Mouse (Mus musculus) liver, adult (tissue): ENCODE measurements around the gene Daglb.

Experiments
- GATA4 ChIP-seq: IDR thresholded peaks from 2 replicates; pipeline ENCODE4 v1.6.1; 2014; ENCODE audit warnings: mild to moderate bottlenecking, low read length; ENCODE audit not compliant: insufficient replicate concordance

Daglb gene

DNA sequence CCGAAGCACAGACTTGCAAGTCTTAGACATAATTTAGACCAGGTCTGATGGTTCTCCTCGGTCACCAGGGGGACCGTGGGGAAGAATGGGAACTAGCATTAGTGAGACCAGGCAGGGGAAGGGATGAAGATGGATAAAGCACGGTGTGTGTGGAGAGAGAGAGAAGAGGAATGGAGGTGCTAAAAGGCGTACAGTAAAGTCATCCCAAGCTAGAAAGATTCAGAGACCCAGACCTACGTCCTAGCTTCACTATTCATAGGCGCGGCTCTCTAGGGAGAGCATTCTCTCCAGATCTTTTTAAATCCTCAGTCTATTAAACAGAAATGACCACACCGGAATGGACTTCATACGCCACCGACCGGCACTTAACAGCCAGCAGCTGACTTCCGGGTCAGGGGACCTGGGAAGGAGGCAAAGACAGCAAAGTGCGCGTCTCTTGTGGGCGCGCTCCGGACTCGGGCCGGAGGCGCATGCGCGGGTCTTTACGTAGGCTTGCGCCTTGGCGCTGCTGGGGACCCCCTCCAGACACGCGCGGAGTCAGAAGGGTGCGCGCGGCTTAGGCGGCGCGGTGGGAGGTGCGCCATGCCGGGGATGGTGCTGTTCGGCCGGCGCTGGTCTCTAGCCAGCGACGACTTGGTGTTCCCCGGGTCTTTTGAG is at the start of gene Daglb:
Gene Daglb (plus strand): TSS at position 485 of the 657 bp plus-strand sequence.
- TF ChIP-seq GATA4: no peak

DNA sequence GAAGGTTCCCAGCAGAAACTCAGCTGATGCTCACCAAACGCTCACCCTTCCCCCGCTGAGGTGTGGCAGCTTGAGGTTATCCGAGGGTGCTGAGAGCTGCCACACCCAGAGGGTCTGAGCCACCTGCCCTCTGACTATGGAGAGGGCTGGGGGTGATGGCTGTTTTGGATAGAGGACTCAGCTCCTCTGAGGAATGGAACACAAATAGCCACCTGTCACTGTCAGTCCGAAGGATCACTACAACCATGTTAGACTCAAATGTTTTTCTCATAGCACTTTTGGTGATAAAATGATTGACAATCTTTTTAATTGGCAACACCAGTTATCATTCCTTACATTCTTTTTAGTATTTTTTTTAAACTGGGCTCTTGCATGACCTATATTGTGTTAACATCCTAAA is 42.9 kb upstream of the Daglb start:
- TF ChIP-seq GATA4: no peak

DNA sequence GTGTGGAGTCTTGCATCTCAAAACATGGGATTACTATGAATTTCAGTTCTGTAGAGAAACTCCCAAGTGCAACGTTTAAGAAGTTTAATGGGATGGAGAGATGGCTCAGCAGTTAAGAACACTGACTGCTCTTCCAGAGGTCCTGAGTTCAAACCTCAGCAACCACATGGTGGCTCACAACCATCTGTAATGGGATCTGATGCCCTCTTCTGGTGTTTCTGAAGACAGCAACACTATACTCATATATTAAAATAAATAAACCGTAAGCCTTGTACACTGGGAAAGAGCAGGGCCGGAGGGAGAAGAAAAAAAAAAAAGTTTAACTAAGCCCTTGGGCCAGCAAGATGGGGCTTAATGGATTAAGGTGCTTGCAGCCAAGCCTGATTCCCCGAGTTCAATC is 41.4 kb upstream of the Daglb start:
- TF ChIP-seq GATA4: no peak

DNA sequence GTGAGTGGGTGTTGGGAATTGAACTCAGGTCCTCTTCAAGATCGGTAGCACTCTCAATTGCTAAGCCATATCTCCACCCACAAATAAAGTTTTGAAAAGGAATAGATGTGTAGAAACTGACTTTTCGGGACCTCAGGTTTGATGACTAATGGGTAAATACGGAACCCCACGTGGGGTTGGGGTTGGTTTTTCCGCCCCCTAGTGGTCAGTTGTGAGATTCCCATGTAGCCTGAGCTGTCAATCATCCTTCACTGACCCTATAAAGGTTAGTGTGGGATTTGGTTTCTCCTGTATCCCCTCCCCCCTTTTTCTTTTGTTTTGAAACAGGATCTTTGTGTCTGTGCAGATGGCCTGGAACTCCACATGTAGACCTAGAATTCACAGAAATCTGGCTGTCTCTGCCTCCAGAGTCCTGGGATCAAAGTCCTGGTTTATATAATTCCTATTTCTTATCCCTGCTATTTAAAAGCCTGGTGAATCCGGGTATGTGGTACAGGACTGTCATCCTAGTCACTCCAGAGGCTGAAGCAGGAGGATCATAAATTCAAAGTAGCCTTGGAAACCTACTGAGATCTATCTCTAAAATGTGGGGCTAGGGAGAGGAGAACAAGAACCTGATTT is 40.4 kb upstream of the Daglb start:
- no peak for TF ChIP-seq GATA4

DNA sequence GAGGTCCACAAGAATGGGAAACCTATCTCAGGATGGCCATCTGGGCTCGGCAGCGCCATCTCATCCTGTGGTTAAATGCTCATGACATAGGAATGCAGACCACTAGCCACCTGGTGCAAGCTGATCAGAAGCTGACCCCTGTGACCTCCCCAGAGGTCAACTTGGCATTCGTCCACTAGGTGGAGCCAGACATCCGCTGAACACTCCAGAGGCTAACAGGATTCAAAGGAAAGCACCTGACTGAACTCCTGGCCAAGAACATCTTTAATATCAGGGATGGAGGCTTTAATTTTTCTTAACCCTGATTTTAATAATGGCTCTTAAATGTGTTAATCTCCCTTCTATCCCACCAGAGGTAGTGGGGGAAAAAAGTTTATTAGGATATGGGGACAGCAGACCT is 30.0 kb upstream of the Daglb start:
- TF ChIP-seq GATA4: no peak

DNA sequence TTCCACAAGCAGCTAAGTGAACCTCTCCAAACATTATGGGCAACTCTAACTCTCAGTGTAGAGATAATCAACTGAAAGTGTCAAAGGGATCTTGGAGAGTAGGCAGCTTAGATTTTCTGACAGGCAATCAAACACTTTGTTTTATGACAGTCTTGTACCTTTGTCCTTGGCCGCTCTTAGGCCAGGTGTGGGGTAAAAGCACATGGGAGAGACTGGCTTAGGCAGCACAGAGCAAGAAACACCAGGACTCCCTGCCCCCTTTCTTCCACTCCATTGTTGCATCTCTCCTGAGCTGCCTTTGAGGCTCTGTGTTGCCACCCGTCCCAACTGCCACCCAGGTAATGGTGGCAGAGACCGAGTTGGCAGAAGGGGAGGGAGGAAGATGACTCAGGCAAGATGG is 23.1 kb upstream of the Daglb start:
- TF ChIP-seq GATA4: no peak

DNA sequence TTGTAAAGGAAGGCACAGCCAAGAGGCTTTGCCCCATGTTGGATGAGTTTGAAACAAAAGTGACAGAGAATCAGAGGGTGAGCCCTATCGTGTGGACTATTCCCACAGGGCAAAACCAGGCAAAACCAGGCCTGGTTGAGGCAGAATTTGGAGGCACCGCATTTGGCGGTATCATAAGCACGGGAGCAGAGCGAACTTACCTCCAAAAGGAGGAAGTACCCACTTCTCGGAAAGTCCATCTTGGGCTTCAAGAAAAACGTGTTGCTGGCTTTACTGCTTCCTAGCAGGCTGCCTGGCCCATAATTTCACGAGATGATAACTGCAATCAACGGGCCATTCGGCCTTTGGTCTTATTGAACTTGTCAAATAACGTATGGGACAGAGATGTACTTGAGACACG is 22.6 kb upstream of the Daglb start:
- TF ChIP-seq GATA4: no peak

- no peak for TF ChIP-seq GATA4
Measured at GRCm38 (mm10) chr5:143463671-143464070, 713 bp upstream of the Daglb start.

DNA sequence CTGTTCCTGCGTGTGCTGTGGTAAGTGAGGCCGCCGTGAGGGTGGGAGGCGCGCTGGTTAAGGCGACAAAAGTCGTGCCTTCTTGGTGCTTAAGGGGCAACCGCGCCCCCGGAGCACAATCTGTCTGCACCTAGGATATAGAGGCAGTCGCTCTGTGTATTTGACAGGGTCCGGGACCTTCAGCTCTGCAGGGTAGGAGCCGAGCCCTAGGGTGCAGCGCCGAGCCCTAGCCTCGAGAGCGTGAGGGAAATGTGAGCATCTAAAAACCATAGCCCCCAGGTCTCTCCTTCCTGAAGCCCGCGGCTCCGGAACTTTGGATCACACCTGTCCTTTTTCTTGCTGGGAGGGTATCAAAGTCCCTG is 354 bp downstream of the Daglb start:
- TF ChIP-seq GATA4: no peak

DNA sequence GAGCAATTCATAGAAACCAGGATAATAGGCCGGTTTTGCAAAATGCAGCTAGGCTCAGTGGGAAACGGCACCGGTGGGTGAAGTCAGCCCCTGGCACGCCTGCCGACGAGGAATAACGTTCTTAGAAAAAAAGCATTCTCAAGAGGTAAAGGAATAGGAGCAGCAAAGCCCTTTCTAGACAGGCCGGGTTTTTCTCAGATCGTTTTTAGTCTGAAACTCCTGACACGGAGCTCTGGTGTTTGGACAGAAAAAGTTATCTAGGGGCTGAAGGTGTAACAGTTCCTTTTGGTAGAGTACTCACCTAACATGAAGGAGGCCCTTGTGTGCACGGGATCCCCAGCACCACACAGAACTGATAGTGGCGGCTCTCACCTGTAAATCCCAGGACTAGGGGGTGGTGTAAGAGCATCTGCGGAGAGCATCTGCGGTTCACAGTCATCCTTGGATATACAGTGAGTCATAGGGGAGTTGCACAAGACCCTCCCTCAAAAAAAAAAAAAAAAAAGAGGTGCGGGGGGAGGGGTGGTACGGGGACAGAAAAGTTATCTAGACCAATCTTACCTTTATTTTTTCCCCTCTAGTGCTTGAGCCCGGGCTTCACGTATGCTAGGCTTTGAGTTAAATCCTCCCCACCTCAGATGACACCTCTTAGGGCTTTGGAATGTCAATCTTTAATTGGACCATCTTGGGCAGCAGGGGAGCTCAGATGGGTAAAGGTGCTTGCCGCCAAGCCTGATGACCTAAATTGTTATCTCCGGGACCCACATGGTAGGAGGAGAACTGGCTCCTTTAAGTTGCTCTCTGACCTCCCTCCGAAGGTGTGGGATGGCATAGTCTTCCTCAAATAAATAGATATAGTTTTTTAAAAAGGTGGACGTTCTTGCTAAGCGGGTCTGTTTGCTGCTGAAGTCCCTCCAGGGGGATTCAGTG is 1.0 kb downstream of the Daglb start:
- TF ChIP-seq GATA4: no peak

DNA sequence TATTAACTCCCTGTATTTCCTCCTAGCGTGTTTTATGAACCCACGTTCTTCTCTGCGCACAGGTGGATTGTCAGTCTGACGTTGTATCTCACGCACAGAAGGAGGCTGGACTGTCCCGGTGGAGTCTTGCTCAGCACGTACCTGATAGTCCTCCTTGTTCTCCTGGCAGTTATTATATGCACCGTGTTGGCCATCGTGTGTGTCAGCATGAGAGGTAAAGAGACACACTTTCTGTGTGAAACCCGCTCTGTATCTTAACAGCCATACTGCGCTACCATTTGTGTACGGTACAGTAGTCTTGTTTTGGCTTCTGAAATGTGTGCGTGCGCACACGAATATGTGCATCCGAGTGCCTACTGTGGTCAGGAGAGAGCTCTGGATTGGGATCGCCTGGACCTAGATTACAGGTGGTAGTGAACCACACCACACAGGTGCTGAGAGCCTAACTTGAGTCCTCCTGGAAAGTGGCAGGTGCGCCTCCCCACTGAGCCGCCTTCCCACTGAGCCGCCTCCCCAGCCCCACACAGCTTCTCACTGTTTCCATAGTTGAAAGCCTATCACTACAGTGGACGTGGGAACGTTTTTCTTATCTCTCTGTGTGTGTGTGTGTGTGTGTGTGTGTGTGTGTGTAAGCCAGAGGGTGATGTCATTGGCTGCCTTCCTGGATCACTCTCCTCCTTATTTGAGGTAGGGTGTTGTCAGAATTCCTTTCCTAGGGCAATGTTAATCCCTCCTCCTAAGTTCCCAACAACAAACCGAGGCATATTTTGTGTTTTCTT is 2.7 kb downstream of the Daglb start:
- no peak for TF ChIP-seq GATA4

DNA sequence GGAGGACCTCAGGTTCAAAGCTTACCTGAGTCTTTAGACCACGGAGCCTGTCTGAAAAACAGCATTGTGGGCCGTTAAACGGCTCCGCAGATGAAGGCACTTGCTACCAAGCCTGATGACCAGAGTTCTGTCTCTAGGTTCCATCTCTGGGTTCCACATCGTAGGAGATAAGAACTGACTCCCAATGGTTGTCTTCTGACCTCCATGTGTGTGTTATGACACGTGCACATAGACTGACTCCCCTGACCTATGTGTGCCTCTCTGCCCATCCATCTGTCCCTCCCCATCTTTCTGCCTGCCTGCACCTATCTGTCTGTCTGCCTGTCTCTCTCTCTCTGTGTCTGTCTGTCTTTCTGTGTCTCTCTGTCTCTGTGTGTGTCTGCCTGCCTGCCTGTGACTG is 3.5 kb downstream of the Daglb start:
- no peak for TF ChIP-seq GATA4

DNA sequence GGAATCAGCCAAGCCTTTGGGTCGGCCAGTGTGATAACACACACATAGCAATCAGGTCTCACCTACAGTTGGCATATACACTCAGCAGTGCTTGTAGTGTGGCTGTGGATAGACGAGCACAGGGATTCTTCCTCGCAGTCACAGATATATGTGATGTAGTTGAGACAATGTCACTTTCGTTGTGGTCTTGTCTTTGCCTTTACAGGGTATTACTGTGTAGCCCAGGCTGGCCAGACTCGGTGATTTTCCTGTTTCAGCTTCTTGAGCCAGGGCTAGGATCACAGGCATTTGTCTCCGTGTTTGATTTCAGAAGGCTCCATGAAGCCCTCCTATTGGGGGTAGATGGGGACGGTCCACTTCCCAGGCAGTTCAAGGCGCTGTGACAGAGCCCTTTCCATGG is 5.2 kb downstream of the Daglb start:
- no peak for TF ChIP-seq GATA4

- no peak for TF ChIP-seq GATA4
Measured at GRCm38 (mm10) chr5:143470421-143471164, 6.2 kb downstream of the Daglb start.

GRCm38 (mm10) chr5:143471165-143471546 is 6.8 kb downstream of the Daglb start:
- no peak for TF ChIP-seq GATA4
